Mouse (Mus musculus): ENCODE measurements around the gene Gpm6a.

The Gpm6a gene

GRCm38 (mm10) chr8:54954741-54955455 lies at the start of gene Gpm6a:
Gene Gpm6a, plus strand, starts transcription at chr8:54954843.
- DNase-seq, result no peak

- DNase-seq, result no peak
Observed at GRCm38 (mm10) chr8:54912891-54913290, 41.8 kb upstream of the Gpm6a start.

DNA sequence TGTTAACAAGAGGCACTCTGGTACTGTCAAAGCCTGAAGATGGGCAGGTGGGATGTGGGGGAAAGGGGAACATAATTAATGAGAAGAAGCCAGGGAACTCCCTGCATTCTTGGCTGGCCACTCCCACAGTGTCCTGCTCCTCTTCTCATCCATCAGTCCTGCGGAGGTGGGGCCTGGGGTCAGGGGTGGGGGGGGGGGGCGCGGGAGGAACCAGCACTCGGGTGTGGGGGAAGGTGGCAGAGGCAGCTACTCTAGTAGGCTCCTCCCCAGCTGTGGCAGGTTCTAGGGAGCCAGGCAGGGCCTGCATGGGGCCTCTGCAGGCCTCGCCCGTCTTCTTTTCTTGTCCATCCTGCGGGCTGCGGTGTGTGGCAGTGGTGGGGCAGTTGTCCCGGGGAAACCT lies 36.9 kb upstream of the Gpm6a start:
- DNase-seq, result no peak

- no peak for DNase-seq
Observed at GRCm38 (mm10) chr8:54922160-54922855, 32.3 kb upstream of the Gpm6a start.

- DNase-seq, result no peak
Observed at GRCm38 (mm10) chr8:54924936-54925335, 29.7 kb upstream of the Gpm6a start.

DNA sequence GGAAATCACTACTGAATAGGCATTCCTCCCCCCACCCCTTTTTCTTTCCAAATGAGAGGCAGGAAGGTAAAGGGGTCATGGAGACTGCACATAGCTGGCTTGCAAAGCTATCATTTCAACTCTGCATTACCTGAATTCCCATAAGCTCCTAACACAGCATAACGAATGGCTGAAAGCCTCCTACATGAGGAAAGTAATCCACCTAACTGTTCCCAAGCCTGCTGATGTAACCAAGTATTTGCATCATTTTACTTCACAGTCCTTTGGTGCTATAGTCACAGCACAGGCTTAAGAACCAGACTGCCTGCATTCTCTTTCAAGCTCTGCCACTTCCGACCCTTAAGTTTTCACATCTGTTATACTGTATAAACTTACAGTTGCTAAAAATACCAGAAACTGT lies 22.3 kb upstream of the Gpm6a start:
- no peak for DNase-seq

DNA sequence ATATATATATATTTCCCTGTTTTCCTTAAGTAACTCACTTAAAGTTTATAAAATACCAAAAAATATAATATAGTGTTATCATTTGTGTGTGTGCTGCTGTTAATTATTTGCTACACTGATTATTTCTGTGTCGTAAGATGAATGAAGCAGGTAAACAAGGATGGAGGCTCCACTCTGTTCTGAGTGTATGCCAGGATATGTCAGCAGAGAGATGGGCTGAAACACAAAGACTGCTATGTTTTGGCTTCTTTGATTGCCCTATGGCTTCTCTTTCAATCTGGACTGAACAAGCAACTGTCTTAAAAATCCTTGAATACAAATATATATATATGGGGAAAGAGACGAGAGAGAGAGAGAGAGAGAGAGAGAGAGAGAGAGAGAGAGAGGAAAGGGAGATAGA lies 1.3 kb upstream of the Gpm6a start:
- no peak for DNase-seq

DNA sequence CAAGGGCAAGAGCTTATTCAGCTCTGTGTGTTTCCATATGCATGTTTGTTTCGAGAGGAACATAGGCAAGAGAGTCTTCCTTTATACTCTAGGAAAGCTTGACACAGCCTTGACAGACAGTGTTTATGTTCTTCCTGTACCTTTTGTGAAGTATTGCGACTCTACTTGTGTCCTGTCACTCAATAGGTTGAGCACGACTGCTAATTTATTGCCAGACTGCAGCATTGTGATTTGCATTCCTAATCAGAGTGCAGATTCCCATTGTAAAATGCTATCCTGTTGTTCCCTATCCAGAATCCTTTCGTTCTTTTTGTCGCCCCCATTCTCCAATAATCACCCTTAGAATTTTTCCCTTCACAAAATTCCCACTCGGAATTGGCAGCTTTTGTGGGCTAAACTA lies 613 bp upstream of the Gpm6a start:
- DNase-seq, result no peak

DNA sequence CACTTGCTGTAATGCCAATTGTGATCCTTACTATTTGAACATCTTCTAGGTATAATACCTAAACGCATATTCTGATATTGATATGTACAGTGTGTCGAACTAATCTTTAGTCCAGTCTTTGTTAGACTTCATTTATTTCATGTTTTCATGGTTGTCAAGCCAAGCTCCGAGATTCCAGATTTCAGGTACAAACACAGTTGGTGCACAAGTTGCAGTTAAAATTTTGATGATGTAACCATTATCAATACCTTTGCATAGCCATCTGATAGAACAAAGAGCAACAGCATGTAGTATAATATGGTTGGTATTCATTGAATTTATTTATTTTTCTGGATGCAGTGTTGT lies 785 bp downstream of the Gpm6a start:
- DNase-seq, result no peak

GRCm38 (mm10) chr8:54955935-54956573 lies 1.4 kb downstream of the Gpm6a start:
- DNase-seq, result no peak

- no peak for DNase-seq
Observed at GRCm38 (mm10) chr8:54956787-54957186, 2.1 kb downstream of the Gpm6a start.

DNA sequence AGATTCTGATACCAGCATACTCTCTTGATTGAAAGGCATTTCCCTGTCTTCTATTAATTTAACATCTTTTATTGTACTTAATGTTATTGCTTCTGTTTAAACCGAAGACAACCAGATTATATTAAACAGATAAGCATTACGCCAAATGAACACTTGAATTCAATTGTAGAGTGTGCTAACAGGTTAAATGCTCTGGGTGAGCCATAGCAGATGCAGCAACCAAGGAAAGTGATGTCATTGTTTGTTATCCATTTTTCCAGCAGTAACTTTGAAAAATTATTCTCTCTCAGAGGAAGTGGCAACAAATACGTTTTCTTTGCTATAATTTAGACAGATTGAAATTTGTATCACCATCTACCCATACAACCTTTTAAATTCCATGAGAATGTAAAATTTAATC lies 2.9 kb downstream of the Gpm6a start:
- no peak for DNase-seq

DNA sequence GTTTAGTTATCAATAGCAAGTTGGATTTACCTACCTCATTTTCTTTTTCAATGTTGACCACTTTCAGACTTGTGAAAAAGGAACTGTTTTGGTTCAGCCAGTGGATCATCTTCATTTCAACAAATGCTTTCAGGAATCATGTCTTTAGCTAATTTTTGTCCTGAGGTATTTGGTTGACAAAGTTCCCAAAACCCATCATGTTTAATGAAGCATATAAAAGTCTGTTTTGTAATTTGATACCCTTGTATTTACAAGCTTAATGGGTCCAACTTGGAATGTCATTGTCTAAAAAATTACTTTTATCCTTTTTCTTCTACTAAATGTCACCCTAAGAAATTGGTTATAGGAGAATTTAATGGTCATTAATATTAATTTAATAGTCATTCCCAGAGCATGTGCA lies 6.9 kb downstream of the Gpm6a start:
- DNase-seq, result no peak

DNA sequence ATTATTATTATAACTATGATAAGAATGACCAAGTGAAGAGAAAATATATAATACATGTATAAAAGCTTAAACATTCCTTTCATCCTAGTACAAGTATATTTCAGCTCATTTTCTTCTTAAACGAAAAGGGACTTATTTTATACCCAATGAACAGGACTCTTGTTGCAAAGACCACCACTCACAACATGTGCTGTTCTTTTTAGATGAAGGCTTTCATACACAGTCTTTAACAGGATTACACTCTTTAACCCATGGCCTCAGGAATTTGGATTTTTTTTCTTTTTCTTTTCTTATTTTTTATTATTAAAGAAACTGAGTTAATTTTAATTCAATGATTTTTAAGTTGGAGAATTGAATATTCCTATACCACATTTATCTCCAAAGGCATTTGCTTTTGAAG lies 20.4 kb downstream of the Gpm6a start:
- no peak for DNase-seq

GRCm38 (mm10) chr8:54975506-54975905 lies 20.9 kb downstream of the Gpm6a start:
- no peak for DNase-seq

DNA sequence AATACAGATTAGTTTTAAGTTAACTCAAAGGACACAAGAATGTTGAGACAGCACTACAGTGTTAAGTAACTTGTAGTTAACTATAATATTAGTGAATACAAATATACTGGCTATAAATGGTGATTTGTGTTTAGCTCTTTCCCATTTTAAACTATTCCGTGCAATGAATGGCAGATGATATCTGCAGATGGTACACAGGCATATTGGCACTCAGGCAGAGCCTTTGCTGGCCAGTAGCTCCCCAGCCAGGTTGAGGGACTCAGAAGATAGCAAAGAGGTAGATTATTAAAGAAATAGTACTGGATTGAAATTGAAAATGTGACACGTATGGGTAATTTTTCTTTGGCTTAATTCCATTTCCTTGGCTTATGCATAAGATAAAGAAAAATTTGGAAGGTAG lies 21.3 kb downstream of the Gpm6a start:
- DNase-seq, result no peak

DNA sequence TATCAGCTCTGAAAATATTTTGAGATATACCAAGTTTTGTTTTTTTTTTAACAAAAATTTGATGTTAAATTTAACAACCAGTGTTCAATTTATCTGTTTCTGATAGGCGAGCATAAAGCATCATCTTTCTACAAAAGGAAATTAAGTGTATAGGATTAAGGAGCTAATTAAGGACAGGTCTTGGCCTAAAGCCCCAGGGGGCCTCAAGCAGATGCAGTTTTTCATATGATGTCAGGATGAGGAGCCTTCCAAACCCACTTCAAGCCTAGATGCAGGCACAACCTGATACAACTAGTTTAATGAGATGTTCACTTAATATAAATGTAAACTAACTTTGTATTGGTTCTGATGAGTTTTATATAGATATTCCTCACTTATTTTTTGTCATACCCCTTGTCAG lies 22.0 kb downstream of the Gpm6a start:
- no peak for DNase-seq

DNA sequence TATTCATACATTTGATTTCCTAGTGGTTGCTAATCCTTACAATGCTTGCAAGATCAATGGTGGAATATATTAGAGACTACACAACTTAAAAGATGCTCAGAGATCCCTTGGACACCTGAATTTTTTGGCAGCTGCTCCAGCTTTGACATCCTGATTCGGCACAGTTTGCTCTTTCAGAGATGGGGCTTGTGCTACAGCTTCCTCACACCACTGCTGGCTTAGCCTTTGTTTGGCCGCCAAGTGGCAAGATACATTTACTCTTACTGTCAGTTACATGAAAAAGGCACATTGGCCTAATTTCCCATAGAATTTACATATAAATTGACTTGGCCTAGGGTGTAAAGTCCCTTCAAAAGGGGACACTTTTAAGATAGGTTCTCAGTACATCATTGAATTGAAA lies 32.1 kb downstream of the Gpm6a start:
- no peak for DNase-seq

DNA sequence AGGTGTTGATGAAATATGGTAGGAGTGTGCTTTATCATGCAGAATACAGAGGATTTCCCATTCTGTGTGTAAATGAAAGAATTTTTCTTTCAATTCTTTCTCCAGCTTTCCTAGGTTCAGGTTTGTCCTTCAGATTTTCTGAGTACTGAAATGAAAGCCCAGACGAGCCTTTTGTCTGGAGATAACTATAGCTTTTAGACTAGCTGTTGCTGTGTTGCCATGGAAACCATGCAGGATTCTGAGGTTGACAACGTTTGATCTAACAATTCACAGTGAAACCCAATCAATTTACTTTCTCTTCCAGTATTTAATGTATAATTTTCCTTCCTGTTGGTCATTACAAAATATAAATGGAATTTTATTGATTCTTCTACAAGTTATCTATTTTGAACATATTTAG lies 34.5 kb downstream of the Gpm6a start:
- DNase-seq, result no peak

DNA sequence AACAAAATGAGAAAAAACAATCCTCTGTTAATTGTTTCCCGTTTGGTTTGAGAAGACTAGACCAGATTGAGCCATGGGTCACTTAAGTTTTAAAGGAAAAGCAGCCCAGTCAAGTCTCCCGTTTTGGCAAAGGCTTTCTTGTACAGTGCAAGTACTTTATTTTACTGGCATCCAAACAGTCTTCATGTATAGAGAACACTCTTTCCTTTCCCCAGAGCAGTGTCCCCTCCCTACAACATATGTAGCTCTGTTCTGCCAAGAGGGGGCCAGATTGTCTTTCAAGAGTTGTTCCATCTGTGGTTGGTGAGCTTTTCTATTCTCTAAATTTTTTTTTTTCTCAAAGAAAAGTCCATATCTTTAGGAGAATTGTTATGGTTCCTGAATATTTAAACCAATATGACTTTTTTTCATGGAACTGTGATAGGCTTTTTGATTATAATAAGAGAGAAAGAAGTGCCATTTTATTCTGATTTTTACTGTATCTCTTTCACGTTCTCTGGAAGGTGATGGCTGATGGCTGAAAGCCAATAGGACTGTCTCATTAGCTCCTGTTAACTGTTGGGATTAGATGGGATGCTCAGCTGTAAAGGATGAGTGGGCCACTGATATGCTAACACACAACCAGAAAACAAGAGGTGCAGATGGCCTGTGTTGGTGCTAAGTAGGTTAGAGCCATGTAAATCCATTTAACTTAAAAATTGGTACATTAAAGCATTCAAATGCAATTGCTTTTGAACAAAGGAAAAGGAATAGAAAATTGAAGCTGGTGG lies 37.4 kb downstream of the Gpm6a start:
- DNase-seq, result no peak

GRCm38 (mm10) chr8:54995662-54996061 lies 41.0 kb downstream of the Gpm6a start:
- no peak for DNase-seq

DNA sequence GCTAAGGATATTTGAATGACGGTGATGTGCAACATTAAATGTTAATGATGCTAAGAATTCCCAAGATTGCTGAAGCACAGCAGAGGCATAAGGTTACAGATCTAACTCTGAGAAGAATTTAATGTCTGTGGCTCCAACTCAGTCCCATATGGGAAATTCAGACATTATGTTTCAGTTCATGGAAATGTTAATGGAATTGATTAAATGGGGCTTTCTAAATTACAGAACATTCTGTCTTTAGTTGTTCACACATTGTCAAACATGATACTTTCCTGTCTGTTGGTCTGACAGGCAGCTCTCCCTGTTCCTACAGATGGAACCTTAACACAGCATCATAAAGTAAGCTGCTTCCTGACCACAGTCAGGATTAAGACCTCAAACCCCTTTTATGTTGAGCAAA lies 47.8 kb downstream of the Gpm6a start:
- DNase-seq, result no peak

GRCm38 (mm10) chr8:55002946-55003345 lies 48.3 kb downstream of the Gpm6a start:
- no peak for DNase-seq

DNA sequence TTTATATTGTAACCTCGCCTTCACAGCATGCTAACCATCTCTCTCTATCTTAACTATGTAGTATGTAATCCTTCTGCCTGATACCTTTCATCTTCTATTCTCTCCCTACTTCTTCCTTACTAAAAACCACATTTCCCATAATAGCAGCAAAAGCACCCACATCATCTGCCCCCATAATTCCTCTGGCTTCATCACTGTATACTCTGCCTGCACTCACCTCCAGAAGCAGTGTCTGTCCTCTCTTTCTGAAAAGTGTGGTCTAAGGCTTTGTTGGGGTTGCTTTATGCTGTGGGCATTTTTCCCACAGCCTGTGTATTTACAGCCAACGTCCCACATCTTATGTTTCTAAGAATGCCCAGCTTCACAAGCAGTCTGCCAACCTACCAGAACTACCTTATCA lies 57.6 kb downstream of the Gpm6a start:
- no peak for DNase-seq
